Mouse (Mus musculus) gastrocnemius, adult 2 months (tissue): ENCODE results near the gene Dbn1. TPM values are rescaled to one million over a fixed set of nuclear protein-coding genes. Genes with fewer than 3 reads are reported as not detected.

Experiments used
- DNase-seq: peaks from one replicate; pipeline ENCODE4 v3.0.0; 2022
- H3K27ac ChIP-seq: fragments of 200-600 bp; 2 replicates; pipeline ENCODE4 v1.8.1; 2022; ENCODE audit warnings: mild to moderate bottlenecking
- H3K4me3 ChIP-seq: fragments of 200-600 bp; 2 replicates; pipeline ENCODE4 v1.8.1; 2022; ENCODE audit warnings: mild to moderate bottlenecking, moderate library complexity
- CTCF ChIP-seq: fragments of 200-600 bp; IDR thresholded peaks from 2 replicates; pipeline ENCODE4 v1.8.1; 2022; ENCODE audit warnings: antibody characterized with exemption, mild to moderate bottlenecking, moderate library complexity
- intact Hi-C: fragments of 180-260 bp; cut with DNase I; formaldehyde crosslinking; loops from one replicate; pipeline ENCODE4 v1.15.1; 2025
- microRNA-seq: library from miRNA; unstranded; fragments of <30 nt; microRNA quantifications from one replicate; pipeline ENCODE4 v1.2.0, GENCODE M21; 2021
- total RNA-seq, 2 experiments: library from RNA; stranded (reverse); gene quantifications; 2 replicates each; pipeline ENCODE4 v1.2.3; 2021

Dbn1 gene
- total RNA-seq, 2 experiments from 2014 or later = 4.9 to 7.7 TPM

- Histone ChIP-seq H3K27ac (no peak overlapping the region), H3K4me3 (no peak overlapping the region)
- intact Hi-C loops = no loop called here
- no peak for DNase-seq
- TF ChIP-seq CTCF = no peak
Observed at GRCm38 (mm10) chr13:55431889-55432685, 55.8 kb downstream of the Dbn1 start.

- no peak for DNase-seq
- H3K4me3 ChIP-seq = no peak overlapping the region
- H3K27ac ChIP-seq = peak overlapping the region; percentile 75; the same call in 1 of the 2 replicates
- intact Hi-C loops = no loop called here
- TF ChIP-seq CTCF = no peak
Observed at GRCm38 (mm10) chr13:55430566-55430965, 57.3 kb downstream of the Dbn1 start.

GRCm38 (mm10) chr13:55429226-55429888, 58.6 kb downstream of the Dbn1 start:
- peak; percentile 84 for DNase-seq
- Histone ChIP-seq H3K4me3 (peak overlapping the region; percentile 46), H3K27ac (peak overlapping the region; percentile 75)
- TF ChIP-seq CTCF = no peak; the same call in 1 of the 2 replicates
- intact Hi-C loops = no loop called here

- no peak for DNase-seq
- intact Hi-C loops = no loop called here
- no peak within 1 kb of the TSS for H3K27ac ChIP-seq
- no peak within 1 kb of the TSS for H3K4me3 ChIP-seq
- TF ChIP-seq CTCF = no peak
Observed at GRCm38 (mm10) chr13:55426613-55427012, 61.3 kb downstream of the Dbn1 start, which contains the start of gene F12. Gene F12 (minus strand): TSS chr13:55426793.

Small RNA genes lying within 50 kb of the gene (microRNA-seq; reads per million reads assigned to microRNA genes)
- gene Mir6943 (not detected), gene Mir6944 (2.2 reads per million), gene Mir6945 (3.6 reads per million)

Other genes with a start within 250 kb of the Dbn1 start
- 10 to 100 TPM; 15.6 to 19.6 TPM for gene Prelid1, start 167.6 kb downstream of the Dbn1 start, total RNA-seq
- gene Rab24, start 166.2 kb downstream of the Dbn1 start, total RNA-seq = 10 to 100 TPM; 29.2 to 33.5 TPM
- gene Mxd3, start 158.3 kb downstream of the Dbn1 start, total RNA-seq = not detected
- gene Lman2, start 125.3 kb downstream of the Dbn1 start, total RNA-seq = 10 to 100 TPM; 36.7 to 42.3 TPM
- gene Rgs14, start 118.4 kb downstream of the Dbn1 start, total RNA-seq = under 1 TPM in 1 of 2 experiments, not detected in 1; 0.20 TPM
- not detected for gene Slc34a1, start 89.9 kb downstream of the Dbn1 start, total RNA-seq
- not detected for gene Pfn3, start 72.9 kb downstream of the Dbn1 start, total RNA-seq
- gene F12, start 61.3 kb downstream of the Dbn1 start, total RNA-seq = not detected
- 1 to 10 TPM; 9.6 to 10.0 TPM for gene Grk6, start 43.0 kb downstream of the Dbn1 start, total RNA-seq
- gene Prr7, start 23.8 kb downstream of the Dbn1 start, total RNA-seq = under 1 TPM; 0.18 to 0.22 TPM
- gene Pdlim7, start 25.6 kb upstream of the Dbn1 start, total RNA-seq = 100 to 1,000 TPM; 424 to 537 TPM
- 1 to 10 TPM in 1 of 2 experiments, under 1 TPM in 1; 0.77 to 1.5 TPM for gene Dok3, start 41.2 kb upstream of the Dbn1 start, total RNA-seq
- gene Ddx41, start 48.5 kb upstream of the Dbn1 start, total RNA-seq = 10 to 100 TPM; 10.6 to 11.5 TPM
- gene Fam193b, start 83.0 kb upstream of the Dbn1 start, total RNA-seq = 10 to 100 TPM; 14.4 to 16.6 TPM
- 10 to 100 TPM; 53.3 to 77.0 TPM for gene Tmed9, start 85.6 kb upstream of the Dbn1 start, total RNA-seq
- gene B4galt7, start 111.8 kb upstream of the Dbn1 start, total RNA-seq = 1 to 10 TPM; 5.9 to 7.1 TPM
- gene Caml, start 134.9 kb upstream of the Dbn1 start, total RNA-seq = 1 to 10 TPM; 9.7 to 9.9 TPM
- gene Ddx46, start 146.9 kb upstream of the Dbn1 start, total RNA-seq = 10 to 100 TPM; 20.9 to 26.9 TPM
- 10 to 100 TPM; 29.4 to 33.2 TPM for gene B230219D22Rik, start 205.0 kb upstream of the Dbn1 start, total RNA-seq
- gene Txndc15, start 226.5 kb upstream of the Dbn1 start, total RNA-seq = 10 to 100 TPM; 33.3 to 34.4 TPM
- 10 to 100 TPM; 18.2 to 25.7 TPM for gene Pcbd2, start 239.3 kb upstream of the Dbn1 start, total RNA-seq